Mouse (Mus musculus) embryonic fibroblast, embryonic 13.5 days (primary cell): ENCODE measurements around the gene Npepps.

Source experiments
- CTCF ChIP-seq: IDR thresholded peaks from 2 replicates; pipeline ENCODE4 v1.5.1; 2011; ENCODE audit warnings: mild to moderate bottlenecking, control low read depth, low read length, moderate library complexity, borderline replicate concordance; ENCODE audit not compliant: insufficient read depth
- POLR2A ChIP-seq: IDR thresholded peaks from 2 replicates; pipeline ENCODE4 v1.6.1; 2011; ENCODE audit warnings: low read depth, mild to moderate bottlenecking, control low read depth, low read length, moderate library complexity

DNA sequence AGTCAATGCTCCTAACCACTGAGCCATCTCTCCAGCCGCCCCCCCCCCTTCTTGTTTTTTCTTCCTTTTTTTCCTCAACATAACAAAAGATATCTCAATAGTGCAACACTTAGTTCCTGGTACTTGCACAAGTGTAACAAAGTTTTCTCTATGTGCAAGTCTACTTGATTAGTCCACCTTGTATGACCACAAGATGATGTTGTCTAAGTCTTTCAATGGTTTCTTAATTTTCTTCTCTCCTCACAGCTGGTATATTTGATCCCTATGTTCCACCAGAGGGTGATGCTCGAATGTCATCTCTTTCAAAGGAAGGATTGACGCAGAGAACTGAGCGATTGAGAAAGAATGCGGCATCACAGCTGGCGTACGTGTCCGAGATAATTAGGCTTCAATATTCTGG lies 40.8 kb upstream of the Npepps start:
- no peak for TF ChIP-seq POLR2A
- TF ChIP-seq CTCF, result no peak
